In genomic region chr6:61043524-61044450, GRCm38 (mm10) we compare ENCODE assay signal across 11 mouse cellular contexts.
DNase-seq lines count a peak whose midpoint lies in the region; ATAC-seq and TF ChIP-seq lines count a peak whose summit lies in the region.
"Had no signal": no experiment of that assay in that cellular context is flagged by ENCODE, and none has a peak within 500 bp of the region (broad histone marks: within the 10 kb centered on the region; RNA-seq: fewer than 3 reads in every experiment).

No protein-coding gene starts in this region.

- no peak overlapping the region for H3K4me3 ChIP-seq in hindbrain, embryonic 12.5 days
- no peak overlapping the region for H3K4me3 ChIP-seq in midbrain, embryonic 16.5 days (ENCODE audit: low read depth, low read length)
- H3K4me3 ChIP-seq: myocyte had no signal

- peak overlapping the region; percentile 87 for H3K27ac ChIP-seq in hindbrain, embryonic 12.5 days
- H3K27ac ChIP-seq in midbrain, embryonic 16.5 days (ENCODE audit: low read length): peak overlapping the region; percentile 24; the same call in 1 of the 2 replicates

- TF ChIP-seq CTCF in brain, embryonic 14.5 days (IDR thresholded peaks at IDR 0.05; ENCODE audit: borderline replicate concordance, extremely low read depth, insufficient read depth, insufficient read length): peak; percentile 30; the same call in 1 of the 2 replicates

- peaks cover 7% of the 10 kb centered on the region; the same call in 1 of the 2 replicates for H3K4me1 ChIP-seq in hindbrain, embryonic 12.5 days
- peaks cover 8% of the 10 kb centered on the region for H3K4me1 ChIP-seq in midbrain, embryonic 16.5 days (ENCODE audit: control insufficient read depth, insufficient read depth, low read length)

- 49% methylated on average over 9 of the region's 9 CpGs for WGBS in hindbrain, embryonic 12.5 days
- 45% methylated on average over 9 of the region's 9 CpGs for WGBS in midbrain, embryonic 16.5 days

- no peak for TF ChIP-seq POLR2A in brain, embryonic 14.5 days (IDR thresholded peaks at IDR 0.05; ENCODE audit: borderline replicate concordance, extremely low read depth, insufficient read depth, insufficient read length, poor library complexity, severe bottlenecking)

- ATAC-seq in hindbrain, embryonic 12.5 days (ENCODE audit: low FRiP score): peak; percentile 73
- peak; percentile 61 for ATAC-seq in midbrain, embryonic 16.5 days

- no peak overlapping the region for H3K9ac ChIP-seq in hindbrain, embryonic 12.5 days
- H3K9ac ChIP-seq in midbrain, embryonic 16.5 days (ENCODE audit: low read depth, low read length): no peak overlapping the region

- H3K36me3 ChIP-seq in hindbrain, embryonic 12.5 days: no peaks in the 10 kb centered on the region
- H3K36me3 ChIP-seq in midbrain, embryonic 16.5 days (ENCODE audit: control insufficient read depth, insufficient read depth, low read length): no peaks in the 10 kb centered on the region

- DNase-seq in cerebellum, postnatal 10 days: peak; percentile 25 to 34
- no peak for DNase-seq in cerebellum, adult 8-10 months
- DNase-seq in brain, embryonic 14.5 days (ENCODE audit: low read depth): peak; percentile 88
- DNase-seq in heart, adult 9 months (ENCODE audit: low spot score in 2 of 2): no peak
- no peak for DNase-seq in urinary bladder, postnatal 14 days (ENCODE audit: low spot score)
- DNase-seq in frontal cortex, postnatal 36 days (ENCODE audit: low spot score in 2 of 2): no peak
- DNase-seq: adrenal gland, adult 8-10 months; heart, postnatal 4 days had no signal

- no peaks in the 10 kb centered on the region for H3K9me3 ChIP-seq in hindbrain, embryonic 12.5 days (replicated peaks)
- no peaks in the 10 kb centered on the region for H3K9me3 ChIP-seq in midbrain, embryonic 16.5 days (replicated peaks; ENCODE audit: control insufficient read depth, low read length, poor library complexity, severe bottlenecking)

- H3K27me3 ChIP-seq in hindbrain, embryonic 12.5 days: peaks cover 22% of the 10 kb centered on the region
- H3K27me3 ChIP-seq in midbrain, embryonic 16.5 days (ENCODE audit: control insufficient read depth, insufficient read depth, low read depth, low read length): no peaks in the 10 kb centered on the region

- H3K4me2 ChIP-seq in hindbrain, embryonic 12.5 days (replicated peaks): peak overlapping the region; percentile 24
- no peak overlapping the region for H3K4me2 ChIP-seq in midbrain, embryonic 16.5 days (ENCODE audit: low read length)

Comparison
In these comparisons a context has a peak if more than half of its experiments do, and no peak if none do; other contexts are left out.
1. DNase-seq: peak in cerebellum, postnatal 10 days (2 of 2) and brain, embryonic 14.5 days (single experiment); none in cerebellum, adult 8-10 months (single experiment), heart, adult 9 months (0 of 2), urinary bladder, postnatal 14 days (single experiment) and frontal cortex, postnatal 36 days (0 of 2).